ENCODE assay signal across 20 mouse cellular contexts in genomic region chr2:140773456-140773855, GRCm38 (mm10).
DNase-seq lines count a peak whose midpoint lies in the region; ATAC-seq and TF ChIP-seq lines count a peak whose summit lies in the region.
"Had no signal": no experiment of that assay in that cellular context is flagged by ENCODE, and none has a peak within 500 bp of the region (broad histone marks: within the 10 kb centered on the region; RNA-seq: fewer than 3 reads in every experiment).

No protein-coding gene starts in this region.

- ATAC-seq in intestine, postnatal 0 days, result 0 out of 2 replicates have a peak, but pooled peaks have one; percentile 27
- ATAC-seq in midbrain, embryonic 14.5 days (ENCODE audit: low FRiP score, low TSS enrichment), result no peak
- ATAC-seq: forebrain, embryonic 14.5 days had no signal

- peak; percentile 3 for DNase-seq in gastrocnemius, postnatal 14 days
- DNase-seq in gastrocnemius, postnatal 4 days (ENCODE audit: low spot score in 2 of 2), result no peak
- DNase-seq in liver, adult 2 months (ENCODE audit: extremely low read depth, low read depth, low spot score), result peak; percentile 69
- no peak for DNase-seq in liver
- peak; percentile 43 for DNase-seq in R1 (ENCODE audit: low read depth, low spot score)
- DNase-seq in midbrain, embryonic 14.5 days, result no peak
- DNase-seq: adrenal gland, postnatal 10 days; cerebellum, adult 11-12 months; cerebellum, adult 9-11 months; embryo, embryonic 11 days; gastrocnemius, postnatal 10 days; heart, postnatal 36 days had no signal

- no peak overlapping the region for H3K4me3 ChIP-seq in liver, adult 2 months (ENCODE audit: insufficient read depth, low read depth, low read length)
- no peak overlapping the region for H3K4me3 ChIP-seq in intestine, postnatal 0 days (ENCODE audit: low read depth, low read length)
- H3K4me3 ChIP-seq in midbrain, embryonic 14.5 days (replicated peaks; ENCODE audit: low read depth, low read length), result no peak overlapping the region
- H3K4me3 ChIP-seq: embryonic facial prominence, embryonic 15.5 days; erythroblast, embryonic 14.5 days; forebrain, embryonic 10.5 days; heart, embryonic 13.5 days; hindbrain, embryonic 15.5 days had no signal

- intact Hi-C loops in gastrocnemius, postnatal 14 days (cut with DNase I; ENCODE audit: low total_unique reads), result no loop called here

- no peak overlapping the region for H3K27ac ChIP-seq in liver, adult 2 months (replicated peaks; ENCODE audit: insufficient read depth, low read depth, low read length)
- no peak overlapping the region for H3K27ac ChIP-seq in intestine, postnatal 0 days (ENCODE audit: low read depth, low read length)
- H3K27ac ChIP-seq in midbrain, embryonic 14.5 days (replicated peaks; ENCODE audit: low read depth, low read length), result no peak overlapping the region
- H3K27ac ChIP-seq: embryonic facial prominence, embryonic 15.5 days; forebrain, embryonic 10.5 days; heart, embryonic 13.5 days; hindbrain, embryonic 15.5 days had no signal

- TF ChIP-seq CTCF in liver, adult 2 months (IDR thresholded peaks at IDR 0.05; ENCODE audit: low read depth, low read length), result no peak
- no peak for TF ChIP-seq CTCF in intestine, postnatal 0 days (IDR thresholded peaks at IDR 0.05; ENCODE audit: low read depth)

- no peaks in the 10 kb centered on the region for H3K36me3 ChIP-seq in liver, adult 2 months (ENCODE audit: control insufficient read depth, insufficient read depth, low read length)
- no peaks in the 10 kb centered on the region for H3K36me3 ChIP-seq in intestine, postnatal 0 days (ENCODE audit: control insufficient read depth, insufficient read depth)
- no peaks in the 10 kb centered on the region for H3K36me3 ChIP-seq in midbrain, embryonic 14.5 days (ENCODE audit: control insufficient read depth, insufficient read depth, low read length)
- H3K36me3 ChIP-seq: embryonic facial prominence, embryonic 15.5 days; forebrain, embryonic 10.5 days; heart, embryonic 13.5 days; hindbrain, embryonic 15.5 days had no signal

- no peaks in the 10 kb centered on the region; the same call in 1 of the 2 replicates for H3K27me3 ChIP-seq in liver, adult 2 months (ENCODE audit: control insufficient read depth, insufficient read depth, low read length)
- no peaks in the 10 kb centered on the region for H3K27me3 ChIP-seq in intestine, postnatal 0 days (replicated peaks; ENCODE audit: control insufficient read depth, insufficient read depth, low read length)
- no peaks in the 10 kb centered on the region for H3K27me3 ChIP-seq in midbrain, embryonic 14.5 days (ENCODE audit: control insufficient read depth, insufficient read depth, low read length)
- H3K27me3 ChIP-seq: CH12.LX; embryonic facial prominence, embryonic 15.5 days; heart, embryonic 13.5 days; hindbrain, embryonic 15.5 days had no signal

- H3K9me3 ChIP-seq in intestine, postnatal 0 days (ENCODE audit: control insufficient read depth), result no peaks in the 10 kb centered on the region
- no peaks in the 10 kb centered on the region for H3K9me3 ChIP-seq in midbrain, embryonic 14.5 days (ENCODE audit: control insufficient read depth, low read length)
- H3K9me3 ChIP-seq: embryonic facial prominence, embryonic 15.5 days; forebrain, embryonic 10.5 days; heart, embryonic 13.5 days; hindbrain, embryonic 15.5 days had no signal

- 93% methylated on average over 11 of the region's 11 CpGs for WGBS in liver, adult 2 months
- 96% methylated on average over 11 of the region's 11 CpGs for WGBS in intestine, postnatal 0 days
- WGBS in midbrain, embryonic 14.5 days, result 94% methylated on average over 11 of the region's 11 CpGs

- no peak overlapping the region for H3K9ac ChIP-seq in liver, adult 2 months (ENCODE audit: low read depth, low read length)
- H3K9ac ChIP-seq in intestine, postnatal 0 days (ENCODE audit: low read depth, low read length), result no peak overlapping the region
- no peak overlapping the region for H3K9ac ChIP-seq in midbrain, embryonic 14.5 days (replicated peaks; ENCODE audit: low read length)
- H3K9ac ChIP-seq: embryonic facial prominence, embryonic 15.5 days; heart, embryonic 13.5 days; hindbrain, embryonic 15.5 days had no signal

- no peak overlapping the region for H3K4me2 ChIP-seq in intestine, postnatal 0 days (replicated peaks; ENCODE audit: low read depth)
- H3K4me2 ChIP-seq in midbrain, embryonic 14.5 days (ENCODE audit: low read length), result no peak overlapping the region
- H3K4me2 ChIP-seq: embryonic facial prominence, embryonic 15.5 days; heart, embryonic 13.5 days; hindbrain, embryonic 15.5 days had no signal

- peaks cover 17% of the 10 kb centered on the region for H3K4me1 ChIP-seq in liver, adult 2 months (ENCODE audit: control insufficient read depth, insufficient read depth, low read length)
- no peaks in the 10 kb centered on the region for H3K4me1 ChIP-seq in intestine, postnatal 0 days (replicated peaks; ENCODE audit: control insufficient read depth, insufficient read depth, low read length)
- no peaks in the 10 kb centered on the region for H3K4me1 ChIP-seq in midbrain, embryonic 14.5 days (ENCODE audit: control insufficient read depth, insufficient read depth, low read length)
- H3K4me1 ChIP-seq: embryonic facial prominence, embryonic 15.5 days; hindbrain, embryonic 15.5 days had no signal

- no peaks in the 10 kb centered on the region for H3K79me2 ChIP-seq in liver, adult 2 months (ENCODE audit: control insufficient read depth, insufficient read depth, low read length)

- TF ChIP-seq POLR2A in liver, adult 2 months (IDR thresholded peaks at IDR 0.05; ENCODE audit: extremely low read depth, insufficient read depth, low read length), result no peak

Comparison
In these comparisons a context has a peak if more than half of its experiments do, and no peak if none do; other contexts are left out.
1. DNase-seq: peak in gastrocnemius, postnatal 14 days (single experiment), liver, adult 2 months (single experiment) and R1 (single experiment); none in gastrocnemius, postnatal 4 days (0 of 2), liver (single experiment) and midbrain, embryonic 14.5 days (single experiment).